Mouse (Mus musculus) kidney, adult 2 months (tissue): ENCODE results near the gene Trim41.

Experiments
- CTCF ChIP-seq: fragments of 200-500 bp; conservative IDR thresholded peaks from 2 replicates; pipeline ENCODE4 v1.5.1; 2011; ENCODE audit warnings: low read depth, mild to moderate bottlenecking, control low read depth, low read length, moderate library complexity, mixed read lengths; ENCODE audit not compliant: insufficient read depth, insufficient read length
- POLR2A ChIP-seq: fragments of 200-500 bp; IDR thresholded peaks from one replicate; pipeline ENCODE4 v1.6.1; 2011; ENCODE audit warnings: low read depth, low read length, control low read depth

DNA sequence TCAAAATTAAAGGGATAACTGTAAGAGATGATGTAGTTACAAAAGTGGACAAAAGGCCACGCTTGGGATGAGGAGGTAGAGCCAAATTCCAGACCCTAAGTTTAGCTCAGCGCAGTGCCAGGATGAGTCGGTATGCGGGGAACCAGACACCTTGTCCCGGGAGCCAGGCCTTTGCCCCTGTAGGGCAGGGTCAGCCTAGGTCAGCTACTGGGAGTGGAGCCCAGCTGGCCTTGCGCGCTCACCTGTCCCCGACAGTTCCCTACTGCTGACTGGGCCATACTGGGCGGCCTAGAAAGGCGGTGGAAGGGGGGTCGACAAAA is 19.8 kb upstream of the Trim41 start:
- TF ChIP-seq CTCF = no peak
- no peak for TF ChIP-seq POLR2A
